Mouse (Mus musculus) CH12.LX (cell line): ENCODE measurements at regions not wholly inside any gene's neighbourhood (a gene's known extent, or its start where the extent isn't known, plus 50 kb on each side); places are given as distances from the start of the nearest gene placed in this dataset.

Experiments
- DNase-seq: peaks from one replicate; pipeline ENCODE4 v3.0.0-alpha.2; 2013; ENCODE audit errors: extremely low read depth
- H3K27ac ChIP-seq: 2 replicates; pipeline ENCODE4 v1.5.1; 2012; ENCODE audit warnings: low read depth, mild to moderate bottlenecking, control low read depth, moderate library complexity; ENCODE audit not compliant: insufficient read depth
- H3K27me3 ChIP-seq: replicated peaks from 2 replicates; pipeline ENCODE3; 2012; ENCODE audit warnings: inconsistent platforms
- H3K36me3 ChIP-seq, 2 experiments: replicated peaks in 1 of 2; 2 replicates each; pipeline versions ENCODE3 to v1.6.1; 2012; ENCODE audit warnings: inconsistent platforms in 1 of 2, low read length in 1 of 2, mild to moderate bottlenecking in 1 of 2, mixed read lengths in 1 of 2, moderate library complexity in 1 of 2; ENCODE audit not compliant: control insufficient read depth in 1 of 2, insufficient read depth in 1 of 2
- H3K4me1 ChIP-seq, 2 experiments: 2 replicates each; pipeline ENCODE4 v1.6.1; 2012; ENCODE audit warnings: inconsistent platforms in 1 of 2, moderate library complexity in 1 of 2; ENCODE audit not compliant: insufficient read depth in 2 of 2, control insufficient read depth in 1 of 2
- H3K4me2 ChIP-seq: 2 replicates; pipeline ENCODE4 v1.6.1; 2012; ENCODE audit warnings: low read depth, mild to moderate bottlenecking, control low read depth; ENCODE audit not compliant: poor library complexity, insufficient read depth, severe bottlenecking
- H3K4me3 ChIP-seq, 3 experiments: fragments of 150-350 bp in 1 of 3; sonication (generic) in 1 of 3; replicated peaks in 1 of 3; 2 replicates each; pipeline versions ENCODE3 to v1.5.1; 2011 to 2012; ENCODE audit warnings: low read depth in 2 of 3, low read length in 2 of 3, mild to moderate bottlenecking in 2 of 3, moderate library complexity in 2 of 3, control low read depth in 1 of 3, improper control_type of control experiment in 1 of 3, inconsistent platforms in 1 of 3, mixed read lengths in 1 of 3; ENCODE audit not compliant: poor library complexity in 1 of 3
- H3K79me2 ChIP-seq: replicated peaks from 2 replicates; pipeline ENCODE4 v1.6.1; 2012; ENCODE audit warnings: mild to moderate bottlenecking, moderate library complexity; ENCODE audit not compliant: control insufficient read depth, poor library complexity, insufficient read depth, severe bottlenecking; ENCODE audit errors: extremely low read depth
- H3K9ac ChIP-seq: 2 replicates; pipeline ENCODE4 v1.6.1; 2012; ENCODE audit warnings: low read depth, mild to moderate bottlenecking, control low read depth, moderate library complexity; ENCODE audit not compliant: insufficient read depth
- H3K9me3 ChIP-seq: replicated peaks from 2 replicates; pipeline ENCODE3; 2012; ENCODE audit warnings: low read length, inconsistent platforms, mixed read lengths
- BHLHE40 ChIP-seq: IDR thresholded peaks from 2 replicates; pipeline ENCODE4 v1.6.1; 2011; ENCODE audit warnings: mild to moderate bottlenecking, low read depth, low read length, improper control_type of control experiment
- CHD1 ChIP-seq: IDR thresholded peaks from 2 replicates; pipeline ENCODE4 v1.6.1; 2012; ENCODE audit warnings: low read depth, low read length, improper control_type of control experiment, inconsistent platforms
- CTCF ChIP-seq, 2 experiments: IDR thresholded peaks in 1 of 2; conservative IDR thresholded peaks in 1 of 2; 2 replicates each; pipeline ENCODE4 v1.5.1; 2011 to 2012; ENCODE audit warnings: low read depth in 2 of 2, low read length in 2 of 2, improper control_type of control experiment in 1 of 2, inconsistent platforms in 1 of 2, mild to moderate bottlenecking in 1 of 2, moderate library complexity in 1 of 2
- E2F4 ChIP-seq: IDR thresholded peaks from 2 replicates; pipeline ENCODE4 v1.6.1; 2011; ENCODE audit warnings: low read depth, low read length, improper control_type of control experiment; ENCODE audit not compliant: insufficient replicate concordance
- EP300 ChIP-seq: IDR thresholded peaks from 2 replicates; pipeline ENCODE4 v1.6.1; 2011; ENCODE audit warnings: low read length, improper control_type of control experiment
- ETS1 ChIP-seq: conservative IDR thresholded peaks from 2 replicates; pipeline ENCODE4 v1.6.1; 2012; ENCODE audit warnings: low read depth, mild to moderate bottlenecking, inconsistent platforms, low read length, improper control_type of control experiment, moderate library complexity
- KAT2A ChIP-seq: IDR thresholded peaks from 2 replicates; pipeline ENCODE4 v1.6.1; 2012; ENCODE audit warnings: low read length, improper control_type of control experiment, inconsistent platforms; ENCODE audit not compliant: insufficient replicate concordance
- MAFK ChIP-seq: IDR thresholded peaks from 2 replicates; pipeline ENCODE4 v1.6.1; 2011; ENCODE audit warnings: low read length, improper control_type of control experiment; ENCODE audit not compliant: insufficient replicate concordance
- MAX ChIP-seq: IDR thresholded peaks from 2 replicates; pipeline ENCODE4 v1.6.1; 2011; ENCODE audit warnings: low read length, improper control_type of control experiment
- MYC ChIP-seq: IDR thresholded peaks from 2 replicates; pipeline ENCODE4 v1.6.1; 2011; ENCODE audit warnings: low read depth, mild to moderate bottlenecking, improper control_type of control experiment, low read length
- POLR2A ChIP-seq: IDR thresholded peaks from 2 replicates; pipeline ENCODE4 v1.6.1; 2011; ENCODE audit warnings: low read depth, mild to moderate bottlenecking, improper control_type of control experiment, low read length
- SIN3A ChIP-seq: IDR thresholded peaks from 2 replicates; pipeline ENCODE4 v1.6.1; 2012; ENCODE audit warnings: low read length, improper control_type of control experiment, inconsistent platforms
- TBP ChIP-seq: conservative IDR thresholded peaks from 2 replicates; pipeline ENCODE4 v1.6.1; 2011; ENCODE audit warnings: low read depth, low read length, improper control_type of control experiment
- TCF12 ChIP-seq: IDR thresholded peaks from 2 replicates; pipeline ENCODE4 v1.6.1; 2014; ENCODE audit warnings: low read depth, mild to moderate bottlenecking, inconsistent platforms, low read length, improper control_type of control experiment
- UBTF ChIP-seq: IDR thresholded peaks from 2 replicates; pipeline ENCODE4 v1.6.1; 2012; ENCODE audit warnings: low read depth, mild to moderate bottlenecking, inconsistent platforms, low read length, improper control_type of control experiment, moderate library complexity
- USF1 ChIP-seq: IDR thresholded peaks from 2 replicates; pipeline ENCODE4 v1.6.1; 2014; ENCODE audit warnings: low read depth, mild to moderate bottlenecking, inconsistent platforms, low read length, improper control_type of control experiment
- USF2 ChIP-seq: conservative IDR thresholded peaks from 2 replicates; pipeline ENCODE4 v1.6.1; 2011; ENCODE audit warnings: low read depth, low read length, improper control_type of control experiment
- ZKSCAN1 ChIP-seq: IDR thresholded peaks from 2 replicates; pipeline ENCODE4 v1.6.1; 2012; ENCODE audit warnings: low read depth, inconsistent platforms, low read length, improper control_type of control experiment, borderline replicate concordance
- ZMIZ1 ChIP-seq: IDR thresholded peaks from 2 replicates; pipeline ENCODE4 v1.6.1; 2012; ENCODE audit warnings: low read depth, mild to moderate bottlenecking, inconsistent platforms, low read length, improper control_type of control experiment
- ZNF384 ChIP-seq: IDR thresholded peaks from 2 replicates; pipeline ENCODE4 v1.6.1; 2012; ENCODE audit warnings: low read depth, low read length, improper control_type of control experiment, inconsistent platforms
- dilution Hi-C: fragments of 300-500 bp; cut with MboI; formaldehyde crosslinking; loops from 2 replicates; pipeline ENCODE4 v1.14.3; 2020; ENCODE audit warnings: low sequenced_read_pairs; ENCODE audit not compliant: extremely low pct_unique_long_range_greater_than_20kb, extremely low pct_ligation_motif_present
- in situ Hi-C: fragments of 300-500 bp; cut with MboI; formaldehyde crosslinking; loops from 3 replicates; pipeline ENCODE4 v1.14.3; 2019; ENCODE audit warnings: low sequenced_read_pairs, low pct_ligation_motif_present, low pct_unique_long_range_greater_than_20kb, mixed read lengths

- Histone ChIP-seq H3K36me3 (no peaks in the 10 kb centered on the region), H3K4me3 (no peak overlapping the region), H3K4me1 (no peaks in the 10 kb centered on the region), H3K27ac (no peak overlapping the region), H3K27me3 (no peaks in the 10 kb centered on the region), H3K79me2 (no peaks in the 10 kb centered on the region), H3K9ac (no peak overlapping the region), H3K4me2 (no peak overlapping the region), H3K9me3 (peaks cover 58% of the 10 kb centered on the region)
- DNase-seq: no peak
- in situ Hi-C loops: no loop called here
- TF ChIP-seq MYC: no peak
- TF ChIP-seq MAX: no peak
- TF ChIP-seq USF1: no peak
- TF ChIP-seq BHLHE40: no peak
- TF ChIP-seq UBTF: no peak
- TF ChIP-seq TCF12: no peak
- TF ChIP-seq MAFK: no peak
- no peak for TF ChIP-seq ZKSCAN1
- no peak for TF ChIP-seq TBP
- dilution Hi-C loops: no loop called here
Measured at GRCm38 (mm10) chr1:186314180-186314579, 197.1 kb upstream of the Lyplal1 start.

- dilution Hi-C loops: no loop called here
Measured at GRCm38 (mm10) chr1:186312698-186313097, 195.6 kb upstream of the Lyplal1 start.

GRCm38 (mm10) chr1:186312008-186312407 lies 194.9 kb upstream of the Lyplal1 start:
- Histone ChIP-seq H3K36me3 (no peaks in the 10 kb centered on the region), H3K27me3 (no peaks in the 10 kb centered on the region), H3K4me2 (no peak overlapping the region), H3K27ac (no peak overlapping the region), H3K9ac (no peak overlapping the region), H3K9me3 (peaks cover 57% of the 10 kb centered on the region), H3K4me3 (no peak overlapping the region), H3K79me2 (no peaks in the 10 kb centered on the region), H3K4me1 (no peaks in the 10 kb centered on the region)
- no peak for TF ChIP-seq ETS1
- TF ChIP-seq SIN3A: no peak
- no peak for TF ChIP-seq ZNF384
- no peak for TF ChIP-seq TCF12
- TF ChIP-seq E2F4: no peak
- no peak for TF ChIP-seq EP300
- TF ChIP-seq MAX: no peak
- no peak for TF ChIP-seq TBP
- TF ChIP-seq CTCF (conservative IDR thresholded peaks at IDR 0.05 in 1 of 2, IDR thresholded peaks at IDR 0.05 in 1 of 2; ENCODE audit: low read depth in 2 of 2, low read length in 2 of 2): no peak
- TF ChIP-seq ZMIZ1: no peak
- no peak for TF ChIP-seq USF2
- TF ChIP-seq MYC: no peak
- dilution Hi-C loops: no loop called here
- in situ Hi-C loops: no loop called here
- no peak for DNase-seq

More at GRCm38 (mm10) chr1:186312698-186313097, 195.6 kb upstream of the Lyplal1 start:
- no peak overlapping the region for H3K9ac ChIP-seq
- H3K9me3 ChIP-seq: peaks cover 61% of the 10 kb centered on the region
- no peaks in the 10 kb centered on the region for H3K4me1 ChIP-seq
- H3K79me2 ChIP-seq: no peaks in the 10 kb centered on the region
- in situ Hi-C loops: no loop called here
- DNase-seq: no peak
- no peak overlapping the region for H3K4me3 ChIP-seq
- TF ChIP-seq KAT2A (no peak), USF2 (no peak), POLR2A (no peak), USF1 (no peak), CHD1 (no peak), E2F4 (no peak)
- TF ChIP-seq, all 38 proteins: peak for 0
- no peaks in the 10 kb centered on the region for H3K36me3 ChIP-seq
- no peak overlapping the region for H3K4me2 ChIP-seq
- no peak overlapping the region for H3K27ac ChIP-seq
- H3K27me3 ChIP-seq: no peaks in the 10 kb centered on the region
